8 mouse cellular contexts compared by ENCODE assay signal in genomic region chr12:107979710-107980260, GRCm38 (mm10). TPM values are rescaled to one million over a fixed set of nuclear protein-coding genes. Genes with fewer than 3 reads are reported as not detected.
DNase-seq lines count a peak whose midpoint lies in the region; ATAC-seq lines count a peak whose summit lies in the region.

No protein-coding gene starts in this region.

- H3K9ac ChIP-seq in midbrain, embryonic 13.5 days (replicated peaks): peak overlapping the region; percentile 53

- DNase-seq in R1 (ENCODE audit: low read depth, low spot score): peak; percentile 35
- peak; percentile 91 for DNase-seq in embryo, embryonic 10.5 days (ENCODE audit: low spot score)
- peak; percentile 57 to 64 for DNase-seq in heart, postnatal 14 days
- peak; percentile 92 to 95 for DNase-seq in kidney, postnatal 36 days
- DNase-seq in spleen, postnatal 10 days (ENCODE audit: low spot score in 2 of 2): no peak
- DNase-seq in left cerebral cortex, adult 11 months (ENCODE audit: low spot score): no peak
- DNase-seq in T-cell, adult 2 months (ENCODE audit: low spot score): no peak

- peak overlapping the region; percentile 71 for H3K4me2 ChIP-seq in midbrain, embryonic 13.5 days (replicated peaks)

- intact Hi-C loops in heart, postnatal 14 days (cut with DNase I): no loop called here

- no peaks in the 10 kb centered on the region for H3K9me3 ChIP-seq in midbrain, embryonic 13.5 days

- peak overlapping the region; percentile 78 for H3K27ac ChIP-seq in midbrain, embryonic 13.5 days

- H3K27me3 ChIP-seq in midbrain, embryonic 13.5 days: peaks cover 6% of the 10 kb centered on the region

- peaks cover 83% of the 10 kb centered on the region for H3K4me1 ChIP-seq in midbrain, embryonic 13.5 days (replicated peaks)

- peak overlapping the region; percentile 36 for H3K4me3 ChIP-seq in midbrain, embryonic 13.5 days (replicated peaks)

- no peaks in the 10 kb centered on the region for H3K36me3 ChIP-seq in midbrain, embryonic 13.5 days

- 1% methylated on average over 28 of the region's 28 CpGs for WGBS in midbrain, embryonic 13.5 days

- peak; percentile 19 for ATAC-seq in midbrain, embryonic 13.5 days

RNA-seq across cellular contexts. Expression of gene Bcl11b, which starts 23.6 kb away (rescaled TPM):
- total RNA-seq in heart, postnatal 14 days (2021): 1 to 10 TPM; 1.2 to 8.6 TPM
- polyA plus RNA-seq in midbrain, embryonic 13.5 days (2015; fragmentation: Nextera tagmentation; extraction: Ambion mirVana): 19.2 and 27.0 TPM in 2 replicates

Comparison
In these comparisons a context has a peak if more than half of its experiments do, and no peak if none do; other contexts are left out.
1. DNase-seq: peak in R1 (single experiment), embryo, embryonic 10.5 days (single experiment), heart, postnatal 14 days (2 of 2) and kidney, postnatal 36 days (2 of 2); none in spleen, postnatal 10 days (0 of 2), left cerebral cortex, adult 11 months (single experiment) and T-cell, adult 2 months (single experiment).